Mouse (Mus musculus) G1E-ER4 (cell line): ENCODE measurements around the gene Adamts7. TPM values are rescaled to one million over a fixed set of nuclear protein-coding genes. Genes with fewer than 3 reads are reported as not detected.

Experiments
- GATA1 ChIP-seq: IDR thresholded peaks from one replicate; pipeline ENCODE4 v1.8.0; 2012; ENCODE audit warnings: low read length, inconsistent platforms
- polyA plus RNA-seq: library from polyadenylated mRNA; stranded (reverse); fragments of >175 nt; gene quantifications from 2 replicates; pipeline ENCODE4 v1.2.3, GENCODE M21; 2012

Adamts7 gene
- polyA plus RNA-seq, 1 experiment: not detected

- TF ChIP-seq GATA1: no peak
Observed at GRCm38 (mm10) chr9:90179409-90179808, 16.5 kb downstream of the Adamts7 start.

- no peak for TF ChIP-seq GATA1
Observed at GRCm38 (mm10) chr9:90181656-90182388, 19.0 kb downstream of the Adamts7 start.

GRCm38 (mm10) chr9:90182636-90183421, 20.0 kb downstream of the Adamts7 start:
- no peak for TF ChIP-seq GATA1

GRCm38 (mm10) chr9:90183550-90183949, 20.7 kb downstream of the Adamts7 start:
- TF ChIP-seq GATA1: no peak

- no peak for TF ChIP-seq GATA1
Observed at GRCm38 (mm10) chr9:90184116-90184515, 21.2 kb downstream of the Adamts7 start.

GRCm38 (mm10) chr9:90185356-90185910, 22.6 kb downstream of the Adamts7 start:
- no peak for TF ChIP-seq GATA1

- no peak for TF ChIP-seq GATA1
Observed at GRCm38 (mm10) chr9:90188893-90189292, 26.0 kb downstream of the Adamts7 start.

GRCm38 (mm10) chr9:90189391-90189790, 26.5 kb downstream of the Adamts7 start:
- TF ChIP-seq GATA1: no peak

GRCm38 (mm10) chr9:90195000-90195399, 32.1 kb downstream of the Adamts7 start:
- no peak for TF ChIP-seq GATA1

- no peak for TF ChIP-seq GATA1
Observed at GRCm38 (mm10) chr9:90196262-90196661, 33.4 kb downstream of the Adamts7 start.

- TF ChIP-seq GATA1: no peak
Observed at GRCm38 (mm10) chr9:90197116-90197665, 34.3 kb downstream of the Adamts7 start.

- TF ChIP-seq GATA1: no peak
Observed at GRCm38 (mm10) chr9:90197866-90198383, 35.1 kb downstream of the Adamts7 start.

- TF ChIP-seq GATA1: no peak
Observed at GRCm38 (mm10) chr9:90198531-90199449, 35.9 kb downstream of the Adamts7 start.

GRCm38 (mm10) chr9:90199611-90200010, 36.7 kb downstream of the Adamts7 start:
- TF ChIP-seq GATA1: no peak

- no peak for TF ChIP-seq GATA1
Observed at GRCm38 (mm10) chr9:90200501-90200900, 37.6 kb downstream of the Adamts7 start.
